In genomic region chr5:134746890-134747511, GRCm38 (mm10) we compare ENCODE assay signal across 8 mouse cellular contexts. TPM values are rescaled to one million over a fixed set of nuclear protein-coding genes. Genes with fewer than 3 reads are reported as not detected.
DNase-seq lines count a peak whose midpoint lies in the region; ATAC-seq and TF ChIP-seq lines count a peak whose summit lies in the region.

TSS of gene Eln (minus strand) at chr5:134747323.

- peak within 1 kb of the TSS; percentile 32 for H3K4me3 ChIP-seq in kidney, postnatal 0 days (replicated peaks; ENCODE audit: low read depth, low read length)
- peak within 1 kb of the TSS; percentile 38 for H3K4me3 ChIP-seq in hindbrain, embryonic 14.5 days (replicated peaks; ENCODE audit: low read length)
- peak within 1 kb of the TSS; percentile 40 for H3K4me3 ChIP-seq in liver, embryonic 13.5 days (replicated peaks)

- peak; percentile 41 for ATAC-seq in kidney, postnatal 0 days (replicated peaks; ENCODE audit: low FRiP score, low read depth)
- peak; percentile 65; the same call in 1 of the 2 replicates for ATAC-seq in hindbrain, embryonic 14.5 days (ENCODE audit: low FRiP score)
- no peak for ATAC-seq in liver, embryonic 13.5 days (ENCODE audit: low read depth)
- ATAC-seq in erythroid progenitor cell, adult 5-6 weeks (replicated peaks; ENCODE audit: low FRiP score, poor library complexity, severe bottlenecking): no peak

- DNase-seq in kidney, postnatal 0 days (ENCODE audit: low spot score): peak; percentile 48
- no peak for DNase-seq in kidney, adult 18-20 months
- DNase-seq in brain, adult 2 months (ENCODE audit: low read depth, low spot score): peak; percentile 51
- DNase-seq in gastrocnemius, postnatal 10 days: peak; percentile 52
- peak; percentile 44 for DNase-seq in hindbrain, embryonic 14.5 days (ENCODE audit: low spot score)
- no peak for DNase-seq in liver, embryonic 13.5 days
- DNase-seq in ovary, postnatal 10 days (ENCODE audit: low spot score): peak; percentile 46

- peak within 1 kb of the TSS; percentile 54; the same call in 1 of the 2 replicates for H3K27ac ChIP-seq in kidney, postnatal 0 days
- H3K27ac ChIP-seq in hindbrain, embryonic 14.5 days: peak within 1 kb of the TSS; percentile 27; the same call in 1 of the 2 replicates
- no peak within 1 kb of the TSS for H3K27ac ChIP-seq in liver, embryonic 13.5 days

- peak within 1 kb of the TSS; percentile 71 for H3K4me2 ChIP-seq in kidney, postnatal 0 days (ENCODE audit: low read length)
- H3K4me2 ChIP-seq in hindbrain, embryonic 14.5 days (replicated peaks): peak within 1 kb of the TSS; percentile 80
- peak within 1 kb of the TSS; percentile 54 for H3K4me2 ChIP-seq in liver, embryonic 13.5 days

- H3K9ac ChIP-seq in kidney, postnatal 0 days (ENCODE audit: low read depth, low read length): peak within 1 kb of the TSS; percentile 44; the same call in 1 of the 2 replicates
- H3K9ac ChIP-seq in hindbrain, embryonic 14.5 days: peak within 1 kb of the TSS; percentile 63
- H3K9ac ChIP-seq in liver, embryonic 13.5 days: no peak within 1 kb of the TSS

- H3K4me1 ChIP-seq in kidney, postnatal 0 days (replicated peaks; ENCODE audit: insufficient read depth, low read length): no peaks in the 10 kb centered on the region; the same call in 1 of the 2 replicates
- peaks cover 5% of the 10 kb centered on the region for H3K4me1 ChIP-seq in hindbrain, embryonic 14.5 days (replicated peaks; ENCODE audit: control insufficient read depth, insufficient read depth, low read length)
- H3K4me1 ChIP-seq in liver, embryonic 13.5 days (replicated peaks): peaks cover 9% of the 10 kb centered on the region

- no peaks in the 10 kb centered on the region for H3K9me3 ChIP-seq in kidney, postnatal 0 days (replicated peaks; ENCODE audit: low read length)
- no peaks in the 10 kb centered on the region for H3K9me3 ChIP-seq in hindbrain, embryonic 14.5 days (ENCODE audit: control insufficient read depth, low read length)
- H3K9me3 ChIP-seq in liver, embryonic 13.5 days (replicated peaks): no peaks in the 10 kb centered on the region

- no peaks in the 10 kb centered on the region for H3K36me3 ChIP-seq in kidney, postnatal 0 days (ENCODE audit: insufficient read depth, low read length)
- H3K36me3 ChIP-seq in hindbrain, embryonic 14.5 days (replicated peaks; ENCODE audit: control insufficient read depth, insufficient read depth): no peaks in the 10 kb centered on the region
- H3K36me3 ChIP-seq in liver, embryonic 13.5 days: no peaks in the 10 kb centered on the region

- under 1% methylated on average over 25 of the region's 28 CpGs for WGBS in kidney, postnatal 0 days
- WGBS in hindbrain, embryonic 14.5 days: 2% methylated on average over 20 of the region's 28 CpGs
- WGBS in liver, embryonic 13.5 days (ENCODE audit: insufficient replicate concordance): 3% methylated on average over 22 of the region's 28 CpGs

- TF ChIP-seq CTCF in kidney, postnatal 0 days (IDR thresholded peaks at IDR 0.05; ENCODE audit: low read depth): no peak

- no peaks in the 10 kb centered on the region for H3K27me3 ChIP-seq in kidney, postnatal 0 days (ENCODE audit: insufficient read depth, low read length)
- H3K27me3 ChIP-seq in hindbrain, embryonic 14.5 days (ENCODE audit: control insufficient read depth, insufficient read depth, low read length): no peaks in the 10 kb centered on the region
- peaks cover 25% of the 10 kb centered on the region; the same call in 1 of the 2 replicates for H3K27me3 ChIP-seq in liver, embryonic 13.5 days

RNA-seq across cellular contexts. Expression of gene Eln, which starts in this region (rescaled TPM):
- polyA plus RNA-seq in kidney, postnatal 0 days (2015; fragmentation: Nextera tagmentation; extraction: Ambion mirVana): 77.7 and 78.9 TPM in 2 replicates
- 100 to 1,000 TPM; 199 to 219 TPM for total RNA-seq in gastrocnemius, postnatal 10 days (2021)
- polyA plus RNA-seq in hindbrain, embryonic 14.5 days (2014; fragmentation: Nextera tagmentation; extraction: Ambion mirVana): 17.9 and 21.4 TPM in 2 replicates
- polyA plus RNA-seq in liver, embryonic 13.5 days (2015; fragmentation: Nextera tagmentation; extraction: Ambion mirVana): 3.5 and 3.8 TPM in 2 replicates
- not detected in 2 replicates for total RNA-seq in erythroid progenitor cell, adult 5-6 weeks (2015; ENCODE audit: low replicate concordance)
- not detected in 2 replicates for total RNA-seq in erythroid progenitor cell, adult 5-6 weeks (2017; ENCODE audit: low replicate concordance)

Comparison
In these comparisons a context has a peak if more than half of its experiments do, and no peak if none do; other contexts are left out.
1. RNA of gene Eln (total RNA-seq): 199 to 219 TPM in gastrocnemius, postnatal 10 days; not detected in erythroid progenitor cell, adult 5-6 weeks; every median in the first group is over 100 times any median in the second.
2. DNase-seq: peak in kidney, postnatal 0 days (single experiment), brain, adult 2 months (single experiment), gastrocnemius, postnatal 10 days (single experiment), hindbrain, embryonic 14.5 days (single experiment) and ovary, postnatal 10 days (single experiment); none in kidney, adult 18-20 months (single experiment) and liver, embryonic 13.5 days (single experiment).
3. ATAC-seq: peak in kidney, postnatal 0 days (single experiment) and hindbrain, embryonic 14.5 days (single experiment); none in liver, embryonic 13.5 days (single experiment) and erythroid progenitor cell, adult 5-6 weeks (single experiment).
4. Peak in every context shown above with its lines, with median percentiles within 50 percentile points of each other: H3K4me2 ChIP-seq and H3K4me3 ChIP-seq.